Mouse (Mus musculus) kidney, adult 2 months (tissue): ENCODE results near the gene Col24a1.

Experiments
- CTCF ChIP-seq: fragments of 200-500 bp; conservative IDR thresholded peaks from 2 replicates; pipeline ENCODE4 v1.5.1; 2011; ENCODE audit warnings: low read depth, mild to moderate bottlenecking, control low read depth, low read length, moderate library complexity, mixed read lengths; ENCODE audit not compliant: insufficient read depth, insufficient read length
- POLR2A ChIP-seq: fragments of 200-500 bp; IDR thresholded peaks from one replicate; pipeline ENCODE4 v1.6.1; 2011; ENCODE audit warnings: low read depth, low read length, control low read depth

GRCm38 (mm10) chr3:145376298-145376697 is 84.0 kb downstream of the Col24a1 start:
- TF ChIP-seq POLR2A = no peak
- no peak for TF ChIP-seq CTCF
